Mouse (Mus musculus) hindbrain, embryonic 14.5 days (tissue): Measurements from ENCODE around the gene Sco1. TPM values are rescaled to one million over a fixed set of nuclear protein-coding genes. Genes with fewer than 3 reads are reported as not detected.
"Not testable (repeated sequence)": the region's sequence is repeated elsewhere in the genome, so short reads cannot be mapped to it uniquely, and the experiment has no call there.

Experiments used
- ATAC-seq: fragments of 200-750 bp; cut with Nextera tagmentation; 2 replicates; pipeline ENCODE4 v1.8.0; 2017; ENCODE audit warnings: moderate number of reproducible peaks, mild to moderate bottlenecking, moderate TSS enrichment, moderate library complexity; ENCODE audit not compliant: low FRiP score
- DNase-seq: peaks from one replicate; pipeline ENCODE4 v3.0.0-alpha.2; 2015; ENCODE audit warnings: low spot score
- H3K27ac ChIP-seq: fragments of 300-500 bp; sonication (generic); 2 replicates; pipeline ENCODE4 v1.5.1; 2014; ENCODE audit warnings: mild to moderate bottlenecking, moderate library complexity
- H3K27me3 ChIP-seq: fragments of 300-500 bp; sonication (generic); 2 replicates; pipeline ENCODE4 v1.6.1; 2014; ENCODE audit warnings: mild to moderate bottlenecking, low read length, mixed read lengths; ENCODE audit not compliant: control insufficient read depth, insufficient read depth
- H3K36me3 ChIP-seq: fragments of 300-500 bp; sonication (generic); replicated peaks from 2 replicates; pipeline ENCODE4 v1.6.1; 2014; ENCODE audit not compliant: control insufficient read depth, insufficient read depth
- H3K4me1 ChIP-seq: fragments of 300-500 bp; sonication (generic); replicated peaks from 2 replicates; pipeline ENCODE4 v1.6.1; 2014; ENCODE audit warnings: antibody characterized with exemption, low read length, mixed read lengths; ENCODE audit not compliant: control insufficient read depth, insufficient read depth
- H3K4me2 ChIP-seq: fragments of 300-500 bp; sonication (generic); replicated peaks from 2 replicates; pipeline ENCODE4 v1.6.1; 2014; ENCODE audit warnings: mild to moderate bottlenecking, moderate library complexity
- H3K4me3 ChIP-seq: fragments of 300-500 bp; sonication (generic); replicated peaks from 2 replicates; pipeline ENCODE4 v1.5.1; 2014; ENCODE audit warnings: mild to moderate bottlenecking, low read length
- H3K9ac ChIP-seq: fragments of 300-500 bp; sonication (generic); 2 replicates; pipeline ENCODE4 v1.6.1; 2014
- H3K9me3 ChIP-seq: fragments of 300-500 bp; sonication (generic); 2 replicates; pipeline ENCODE4 v1.6.1; 2016; ENCODE audit warnings: low read length; ENCODE audit not compliant: control insufficient read depth
- WGBS: fragments of 180-500 bp; shearing (Covaris S2); extraction: QIAGEN DNeasy Blood & Tissue Kit; methylation state at CpG from one replicate; pipeline ENCODE4 v1.1.7; 2014; 5-methylcytosine and 5-hydroxymethylcytosine counted together
- polyA plus RNA-seq: library from polyadenylated mRNA; unstranded; fragments of >200 nt; fragmentation: Nextera tagmentation; extraction: Ambion mirVana; gene quantifications from 2 replicates; pipeline ENCODE4 v1.2.1, GENCODE M21; 2014

The Sco1 gene
- polyA plus RNA-seq, 1 experiment from 2014 or later, result 11.7 TPM

GRCm38 (mm10) chr11:67022354-67023115 is 29.9 kb upstream of the Sco1 start:
- 90% methylated on average over 13 of the region's 13 CpGs for WGBS
- DNase-seq, result no peak

GRCm38 (mm10) chr11:67023191-67023590 is 29.3 kb upstream of the Sco1 start:
- 45% methylated on average over 1 of the region's 1 CpGs for WGBS
- not testable (repeated sequence) for H3K27ac ChIP-seq, H3K9me3 ChIP-seq, H3K27me3 ChIP-seq, H3K4me1 ChIP-seq, H3K36me3 ChIP-seq, H3K4me3 ChIP-seq, DNase-seq, H3K9ac ChIP-seq, ATAC-seq, H3K4me2 ChIP-seq

More at GRCm38 (mm10) chr11:67022354-67023115, 29.9 kb upstream of the Sco1 start:
- H3K9ac ChIP-seq, result no peak overlapping the region
- H3K4me3 ChIP-seq, result no peak overlapping the region
- no peak overlapping the region for H3K4me2 ChIP-seq
- peaks cover 12% of the 10 kb centered on the region for H3K4me1 ChIP-seq
- H3K27me3 ChIP-seq, result peaks cover 9% of the 10 kb centered on the region
- no peaks in the 10 kb centered on the region for H3K36me3 ChIP-seq
- no peak overlapping the region for H3K27ac ChIP-seq
- ATAC-seq, result no peak
- H3K9me3 ChIP-seq, result no peaks in the 10 kb centered on the region

- WGBS, result 11% methylated on average over 6 of the region's 6 CpGs
- DNase-seq (no peak), ATAC-seq (no peak)
These were observed 28.6 kb upstream of the Sco1 start for GRCm38 (mm10) chr11:67023802-67024340.

GRCm38 (mm10) chr11:67024867-67025477 is 27.5 kb upstream of the Sco1 start, which contains the start of gene Tmem220:
Gene Tmem220, plus strand, starts transcription at chr11:67025154.
- Histone ChIP-seq H3K36me3 (no peaks in the 10 kb centered on the region), H3K27me3 (peaks cover 3% of the 10 kb centered on the region; the same call in 1 of the 2 replicates), H3K4me1 (peaks cover 7% of the 10 kb centered on the region), H3K4me3 (peak within 1 kb of the TSS; percentile 35), H3K27ac (no peak within 1 kb of the TSS), H3K4me2 (peak within 1 kb of the TSS; percentile 56), H3K9me3 (no peaks in the 10 kb centered on the region), H3K9ac (peak within 1 kb of the TSS; percentile 53)
- under 1% methylated on average over 34 of the region's 35 CpGs for WGBS
- DNase-seq, result peak; percentile 89
- peak; percentile 95 for ATAC-seq

More at GRCm38 (mm10) chr11:67023802-67024340, 28.6 kb upstream of the Sco1 start:
- Histone ChIP-seq H3K27ac (no peak overlapping the region), H3K36me3 (no peaks in the 10 kb centered on the region), H3K9ac (no peak overlapping the region), H3K9me3 (no peaks in the 10 kb centered on the region), H3K27me3 (peaks cover 8% of the 10 kb centered on the region), H3K4me2 (peak overlapping the region; percentile 56), H3K4me3 (no peak overlapping the region), H3K4me1 (peaks cover 7% of the 10 kb centered on the region)

GRCm38 (mm10) chr11:67030904-67031602 is 21.4 kb upstream of the Sco1 start:
- H3K4me3 ChIP-seq, result no peak overlapping the region

GRCm38 (mm10) chr11:67031603-67031915 is 20.9 kb upstream of the Sco1 start:
- H3K36me3 ChIP-seq, result peaks cover 3% of the 10 kb centered on the region; the same call in 1 of the 2 replicates
- WGBS, result 77% methylated on average over 2 of the region's 2 CpGs
- H3K27me3 ChIP-seq, result no peaks in the 10 kb centered on the region
- no peaks in the 10 kb centered on the region for H3K4me1 ChIP-seq
- H3K4me2 ChIP-seq, result no peak overlapping the region
- DNase-seq (no peak), ATAC-seq (no peak)
- H3K9me3 ChIP-seq, result no peaks in the 10 kb centered on the region
- H3K4me3 ChIP-seq, result no peak overlapping the region
- no peak overlapping the region for H3K27ac ChIP-seq
- H3K9ac ChIP-seq, result no peak overlapping the region

More at GRCm38 (mm10) chr11:67030904-67031602, 21.4 kb upstream of the Sco1 start:
- Histone ChIP-seq H3K27ac (no peak overlapping the region), H3K4me1 (no peaks in the 10 kb centered on the region), H3K4me2 (no peak overlapping the region), H3K9ac (no peak overlapping the region), H3K9me3 (no peaks in the 10 kb centered on the region), H3K36me3 (no peaks in the 10 kb centered on the region), H3K27me3 (no peaks in the 10 kb centered on the region)
- DNase-seq, result no peak
- ATAC-seq, result no peak
- 61% methylated on average over 16 of the region's 16 CpGs for WGBS

GRCm38 (mm10) chr11:67034775-67035485 is 17.5 kb upstream of the Sco1 start:
- peaks cover 29% of the 10 kb centered on the region for H3K36me3 ChIP-seq
- DNase-seq (no peak), ATAC-seq (no peak)
- H3K27ac ChIP-seq, result no peak overlapping the region
- no peak overlapping the region for H3K4me3 ChIP-seq
- no peaks in the 10 kb centered on the region for H3K9me3 ChIP-seq
- H3K4me1 ChIP-seq, result no peaks in the 10 kb centered on the region
- no peak overlapping the region for H3K9ac ChIP-seq
- no peak overlapping the region for H3K4me2 ChIP-seq
- WGBS, result 93% methylated on average over 4 of the region's 4 CpGs
- no peaks in the 10 kb centered on the region for H3K27me3 ChIP-seq

GRCm38 (mm10) chr11:67036229-67036628 is 16.2 kb upstream of the Sco1 start:
- no peak for ATAC-seq
- WGBS, result 92% methylated on average over 6 of the region's 6 CpGs

More at GRCm38 (mm10) chr11:67036229-67036628, 16.2 kb upstream of the Sco1 start:
- Histone ChIP-seq H3K27me3 (no peaks in the 10 kb centered on the region), H3K4me1 (no peaks in the 10 kb centered on the region), H3K36me3 (peaks cover 42% of the 10 kb centered on the region), H3K27ac (no peak overlapping the region), H3K4me2 (no peak overlapping the region), H3K9me3 (no peaks in the 10 kb centered on the region), H3K9ac (no peak overlapping the region), H3K4me3 (no peak overlapping the region)
- no peak for DNase-seq
